Mouse (Mus musculus) granulocyte monocyte progenitor cell, adult 5-6 weeks (primary cell): ENCODE data around the gene Iqcd. TPM values are rescaled to one million over a fixed set of nuclear protein-coding genes. Genes with fewer than 3 reads are reported as not detected.

Experiments
- ATAC-seq: replicated peaks from 2 replicates; pipeline ENCODE4 v1.8.0; 2016; ENCODE audit warnings: mild to moderate bottlenecking, moderate TSS enrichment, inconsistent platforms; ENCODE audit not compliant: poor library complexity, severe bottlenecking
- total RNA-seq, 2 experiments: library from RNA; stranded (forward) in 1 of 2; stranded (reverse) in 1 of 2; fragments of 200-712, 200-1000 nt in 1 of 2; fragments of >200 nt in 1 of 2; fragmentation: Nextera tagmentation in 1 of 2; gene quantifications; 2 replicates each; pipeline ENCODE4 v1.2.3; 2014 to 2017

Iqcd gene
- total RNA-seq, 2 experiments from 2014 or later = not detected

DNA sequence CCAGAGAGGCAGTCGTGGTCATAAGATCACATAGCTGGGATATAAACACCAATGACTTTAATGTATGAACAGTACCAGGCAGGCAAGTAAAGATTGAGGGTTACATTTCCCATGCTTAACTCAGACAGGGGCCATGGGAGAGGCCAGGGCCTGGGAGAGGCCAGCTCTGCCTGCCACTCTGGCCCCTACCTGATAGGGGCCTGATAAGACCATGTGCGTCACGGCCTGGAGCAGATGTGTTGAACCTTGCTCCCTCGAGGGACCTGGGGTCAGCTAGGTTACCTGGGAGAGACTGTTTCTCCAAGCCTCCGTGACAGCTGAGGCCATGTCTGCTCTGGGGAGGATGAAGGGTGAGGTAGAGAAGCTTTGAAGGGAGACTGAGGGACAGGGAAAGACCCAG, 62.4 kb downstream of the Iqcd start:
- no peak for ATAC-seq

DNA sequence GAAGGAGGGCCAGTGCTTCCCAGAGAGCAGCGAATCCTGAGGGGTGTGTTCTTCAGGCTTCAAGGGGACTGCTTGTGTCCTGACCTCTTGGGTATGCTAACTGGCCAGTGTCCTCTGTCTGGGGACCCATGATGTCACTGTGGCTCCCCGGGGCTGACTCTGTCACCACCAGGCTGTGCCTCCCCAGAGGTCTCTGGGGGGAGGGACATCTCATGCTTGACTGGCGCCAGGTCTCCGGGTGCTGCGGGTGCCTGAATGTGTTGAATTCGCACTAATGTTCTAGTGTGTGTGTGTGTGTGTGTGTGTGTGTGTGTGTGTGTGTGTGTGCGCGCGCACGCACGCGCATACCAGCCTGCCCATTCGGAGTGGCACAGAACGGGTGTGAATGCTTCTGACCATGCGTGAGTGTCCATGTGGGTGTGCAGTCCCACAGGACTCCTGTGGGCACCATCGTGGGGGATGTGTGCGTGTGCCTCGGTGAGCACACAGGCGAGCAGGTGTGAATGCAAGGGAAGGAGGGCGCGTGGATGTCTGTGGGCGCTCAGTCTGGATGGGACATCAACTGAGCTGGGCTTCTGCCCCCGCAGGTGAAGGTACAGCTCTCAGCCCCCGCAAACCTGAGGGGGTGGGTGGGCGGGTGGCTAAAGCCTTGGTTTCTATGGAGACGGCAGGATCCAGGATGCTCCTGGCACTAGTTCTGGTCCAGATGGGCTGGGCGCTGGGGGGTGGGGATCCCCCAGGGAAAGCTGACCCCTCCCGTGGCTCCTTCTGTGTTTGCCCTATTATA, 64.3 kb downstream of the Iqcd start:
- no peak for ATAC-seq

DNA sequence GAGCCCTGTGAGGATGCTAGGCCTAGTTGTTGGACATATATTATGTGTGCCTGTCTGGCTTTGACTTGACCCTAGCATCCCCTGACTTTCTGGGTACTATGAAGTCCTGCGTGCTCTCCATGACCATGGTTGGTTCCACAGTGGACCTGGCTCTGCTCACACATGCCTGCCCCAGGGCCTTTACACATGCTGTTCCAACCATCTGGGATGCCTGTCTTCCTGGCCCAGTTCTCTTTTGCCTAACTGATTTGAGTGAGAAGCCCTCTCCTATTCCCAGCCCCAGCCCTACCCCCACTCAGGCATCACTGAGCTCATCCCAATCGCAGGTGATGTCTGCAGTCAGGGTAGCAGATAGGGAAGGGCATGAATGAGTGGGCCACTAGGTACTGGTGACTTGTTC, 65.1 kb downstream of the Iqcd start:
- no peak for ATAC-seq

DNA sequence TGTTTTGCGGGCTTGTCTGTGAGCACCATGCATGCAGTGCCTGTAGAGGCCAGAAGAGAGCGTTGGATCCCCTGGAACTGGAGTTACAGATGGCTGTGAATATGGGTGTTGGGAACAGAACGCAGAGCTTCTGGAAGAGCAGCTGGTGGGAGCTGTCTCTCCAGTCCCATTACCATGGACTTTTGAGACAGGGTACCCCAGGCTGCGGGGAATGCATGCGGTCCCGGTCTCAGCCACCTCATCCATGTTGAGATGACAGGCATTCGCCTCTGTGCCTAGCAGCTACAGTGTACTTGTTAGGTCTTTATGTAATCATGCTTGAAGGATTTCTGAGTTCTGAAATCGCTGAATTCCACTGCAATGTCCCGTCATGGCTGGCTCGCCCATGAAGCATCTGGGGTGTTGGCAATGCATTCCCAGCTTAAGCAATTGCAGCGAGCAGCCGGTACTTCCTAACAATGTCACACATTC, 67.5 kb downstream of the Iqcd start:
- no peak for ATAC-seq

Other genes starting within 250 kb of the Iqcd start
- not detected in 2 replicates for gene Lhx5, start 157.3 kb upstream of the Iqcd start, total RNA-seq (2014; fragmentation: Nextera tagmentation)
- gene Lhx5, start 157.3 kb upstream of the Iqcd start, total RNA-seq (2017) = not detected in 2 replicates
- 1.3 and 3.5 TPM in 2 replicates for gene Sdsl, start 116.2 kb upstream of the Iqcd start, total RNA-seq (2014; fragmentation: Nextera tagmentation)
- gene Sdsl, start 116.2 kb upstream of the Iqcd start, total RNA-seq (2017) = 2.4 and 2.8 TPM in 2 replicates
- gene Sds, start 112.5 kb upstream of the Iqcd start, total RNA-seq (2014; fragmentation: Nextera tagmentation) = not detected in 2 replicates
- gene Sds, start 112.5 kb upstream of the Iqcd start, total RNA-seq (2017) = not detected in 2 replicates
- 18.2 and 20.8 TPM in 2 replicates for gene Plbd2, start 85.4 kb upstream of the Iqcd start, total RNA-seq (2014; fragmentation: Nextera tagmentation)
- 8.9 and 9.4 TPM in 2 replicates for gene Plbd2, start 85.4 kb upstream of the Iqcd start, total RNA-seq (2017)
- 24.9 and 38.3 TPM in 2 replicates for gene Slc8b1, start 77.8 kb upstream of the Iqcd start, total RNA-seq (2014; fragmentation: Nextera tagmentation)
- gene Slc8b1, start 77.8 kb upstream of the Iqcd start, total RNA-seq (2017) = 30.1 and 31.8 TPM in 2 replicates
- gene Tpcn1, start 343 bp upstream of the Iqcd start, total RNA-seq (2014; fragmentation: Nextera tagmentation) = 28.8 and 41.5 TPM in 2 replicates
- 12.7 and 14.1 TPM in 2 replicates for gene Tpcn1, start 343 bp upstream of the Iqcd start, total RNA-seq (2017)
- gene Rita1, start 23.6 kb downstream of the Iqcd start, total RNA-seq (2014; fragmentation: Nextera tagmentation) = 3.0 and 5.3 TPM in 2 replicates
- gene Rita1, start 23.6 kb downstream of the Iqcd start, total RNA-seq (2017) = 1.8 and 3.9 TPM in 2 replicates
- 21.5 and 27.9 TPM in 2 replicates for gene Ddx54, start 23.7 kb downstream of the Iqcd start, total RNA-seq (2014; fragmentation: Nextera tagmentation)
- gene Ddx54, start 23.7 kb downstream of the Iqcd start, total RNA-seq (2017) = 33.1 and 38.7 TPM in 2 replicates
- gene Cfap73, start 45.2 kb downstream of the Iqcd start, total RNA-seq (2014; fragmentation: Nextera tagmentation) = not detected in 2 replicates
- not detected in 2 replicates for gene Cfap73, start 45.2 kb downstream of the Iqcd start, total RNA-seq (2017)
- gene Rasal1, start 59.8 kb downstream of the Iqcd start, total RNA-seq (2014; fragmentation: Nextera tagmentation) = not detected in 2 replicates
- gene Rasal1, start 59.8 kb downstream of the Iqcd start, total RNA-seq (2017) = not detected in 2 replicates
- gene Dtx1, start 122.9 kb downstream of the Iqcd start, total RNA-seq (2014; fragmentation: Nextera tagmentation) = not detected in 2 replicates
- gene Dtx1, start 122.9 kb downstream of the Iqcd start, total RNA-seq (2017) = not detected in 2 replicates
- 0.47 TPM in 1 of 2 replicates, not detected in the other for gene Oas2, start 160.8 kb downstream of the Iqcd start, total RNA-seq (2014; fragmentation: Nextera tagmentation)
- 1.0 TPM in 1 of 2 replicates, not detected in the other for gene Oas2, start 160.8 kb downstream of the Iqcd start, total RNA-seq (2017)
- gene Oas3, start 188.6 kb downstream of the Iqcd start, total RNA-seq (2014; fragmentation: Nextera tagmentation) = 0.17 and 1.3 TPM in 2 replicates
- gene Oas3, start 188.6 kb downstream of the Iqcd start, total RNA-seq (2017) = 0.77 and 0.90 TPM in 2 replicates
- gene Oas1e, start 206.5 kb downstream of the Iqcd start, total RNA-seq (2014; fragmentation: Nextera tagmentation) = not detected in 2 replicates
- not detected in 2 replicates for gene Oas1e, start 206.5 kb downstream of the Iqcd start, total RNA-seq (2017)
- gene Oas1c, start 223.5 kb downstream of the Iqcd start, total RNA-seq (2014; fragmentation: Nextera tagmentation) = 3.8 TPM in 1 of 2 replicates, not detected in the other
- 0.21 and 2.5 TPM in 2 replicates for gene Oas1c, start 223.5 kb downstream of the Iqcd start, total RNA-seq (2017)